Mouse (Mus musculus) heart, embryonic 10.5 days (tissue): ENCODE results near the gene Swi5. TPM values are rescaled to one million over a fixed set of nuclear protein-coding genes. Genes with fewer than 3 reads are reported as not detected.
"Not testable (repeated sequence)": the region's sequence is repeated elsewhere in the genome, so short reads cannot be mapped to it uniquely, and the experiment has no call there.

Experiments
- DNase-seq: peaks from one replicate; pipeline ENCODE4 v3.0.0-alpha.2; 2017; ENCODE audit warnings: low spot score
- H3K27ac ChIP-seq: fragments of 300-500 bp; sonication (generic); 2 replicates; pipeline ENCODE4 v1.5.1; 2016; ENCODE audit warnings: mild to moderate bottlenecking
- H3K27me3 ChIP-seq: fragments of 300-500 bp; sonication (generic); 2 replicates; pipeline ENCODE4 v1.6.1; 2016; ENCODE audit warnings: mild to moderate bottlenecking; ENCODE audit not compliant: poor library complexity, insufficient read depth, severe bottlenecking
- H3K36me3 ChIP-seq: fragments of 300-500 bp; sonication (generic); 2 replicates; pipeline ENCODE4 v1.6.1; 2016; ENCODE audit warnings: mild to moderate bottlenecking, moderate library complexity
- H3K4me1 ChIP-seq: fragments of 300-500 bp; sonication (generic); 2 replicates; pipeline ENCODE4 v1.6.1; 2016; ENCODE audit warnings: mild to moderate bottlenecking
- H3K4me3 ChIP-seq: fragments of 300-500 bp; sonication (generic); 2 replicates; pipeline ENCODE4 v1.5.1; 2016; ENCODE audit warnings: mild to moderate bottlenecking, moderate library complexity
- H3K9me3 ChIP-seq: fragments of 300-500 bp; sonication (generic); 2 replicates; pipeline ENCODE4 v1.6.1; 2016; ENCODE audit warnings: mild to moderate bottlenecking, moderate library complexity
- WGBS: fragments of 180-500 bp; shearing (Covaris S2); methylation state at CpG from one replicate; pipeline ENCODE4 v1.1.7; 2016; 5-methylcytosine and 5-hydroxymethylcytosine counted together
- polyA plus RNA-seq: library from polyadenylated mRNA; unstranded; fragments of >200 nt; fragmentation: Nextera tagmentation; extraction: Ambion mirVana; gene quantifications from 2 replicates; pipeline ENCODE4 v1.2.1, GENCODE M21; 2016

The Swi5 gene
- polyA plus RNA-seq, 1 experiment from 2014 or later, result 348 TPM

- Histone ChIP-seq H3K9me3 (no peaks in the 10 kb centered on the region), H3K36me3 (peaks cover 77% of the 10 kb centered on the region), H3K4me1 (peaks cover 27% of the 10 kb centered on the region), H3K4me3 (no peak overlapping the region), H3K27me3 (peaks cover 27% of the 10 kb centered on the region; the same call in 1 of the 2 replicates), H3K27ac (no peak overlapping the region)
- 76% methylated on average over 6 of the region's 6 CpGs for WGBS
- no peak for DNase-seq
Observed at GRCm38 (mm10) chr2:32307247-32307798, 19.4 kb upstream of the Swi5 start.

GRCm38 (mm10) chr2:32306176-32306575 lies 18.3 kb upstream of the Swi5 start:
- Histone ChIP-seq H3K9me3 (no peaks in the 10 kb centered on the region), H3K27me3 (peaks cover 24% of the 10 kb centered on the region; the same call in 1 of the 2 replicates), H3K4me3 (no peak overlapping the region), H3K27ac (no peak overlapping the region), H3K36me3 (peaks cover 88% of the 10 kb centered on the region), H3K4me1 (peaks cover 17% of the 10 kb centered on the region)
- 81% methylated on average over 9 of the region's 9 CpGs for WGBS
- DNase-seq, result no peak

GRCm38 (mm10) chr2:32305668-32306067 lies 17.8 kb upstream of the Swi5 start:
- no peak overlapping the region for H3K27ac ChIP-seq

GRCm38 (mm10) chr2:32304145-32304832 lies 16.4 kb upstream of the Swi5 start:
- Histone ChIP-seq H3K27me3 (peaks cover 6% of the 10 kb centered on the region; the same call in 1 of the 2 replicates), H3K4me3 (no peak overlapping the region), H3K27ac (no peak overlapping the region), H3K4me1 (peaks cover 5% of the 10 kb centered on the region; the same call in 1 of the 2 replicates), H3K9me3 (no peaks in the 10 kb centered on the region), H3K36me3 (peaks cover 95% of the 10 kb centered on the region)
- no peak for DNase-seq
- 62% methylated on average over 8 of the region's 8 CpGs for WGBS

More at GRCm38 (mm10) chr2:32305668-32306067, 17.8 kb upstream of the Swi5 start:
- no peak overlapping the region for H3K4me3 ChIP-seq
- DNase-seq, result no peak
- peaks cover 11% of the 10 kb centered on the region for H3K4me1 ChIP-seq
- no peaks in the 10 kb centered on the region for H3K9me3 ChIP-seq
- peaks cover 19% of the 10 kb centered on the region; the same call in 1 of the 2 replicates for H3K27me3 ChIP-seq
- WGBS, result 91% methylated on average over 5 of the region's 5 CpGs
- H3K36me3 ChIP-seq, result peaks cover 93% of the 10 kb centered on the region

GRCm38 (mm10) chr2:32302952-32303351 lies 15.1 kb upstream of the Swi5 start:
- Histone ChIP-seq H3K4me1 (peaks cover 5% of the 10 kb centered on the region; the same call in 1 of the 2 replicates), H3K9me3 (no peaks in the 10 kb centered on the region), H3K36me3 (peaks cover 95% of the 10 kb centered on the region), H3K27ac (no peak overlapping the region), H3K27me3 (no peaks in the 10 kb centered on the region), H3K4me3 (no peak overlapping the region)
- WGBS, result 87% methylated on average over 10 of the region's 10 CpGs
- DNase-seq, result no peak

- no peaks in the 10 kb centered on the region for H3K9me3 ChIP-seq
- peaks cover 91% of the 10 kb centered on the region for H3K36me3 ChIP-seq
- no peaks in the 10 kb centered on the region for H3K27me3 ChIP-seq
- H3K27ac ChIP-seq, result no peak overlapping the region
- H3K4me3 ChIP-seq, result no peak overlapping the region
- no peak for DNase-seq
- 90% methylated on average over 4 of the region's 4 CpGs for WGBS
- 0 out of 2 replicates have a peak, but pooled peaks cover under 1% of the 10 kb centered on the region for H3K4me1 ChIP-seq
Observed at GRCm38 (mm10) chr2:32299469-32299868, 11.6 kb upstream of the Swi5 start.

- WGBS, result 87% methylated on average over 2 of the region's 2 CpGs
- H3K9me3 ChIP-seq, H3K27ac ChIP-seq, H3K4me3 ChIP-seq, H3K4me1 ChIP-seq, DNase-seq, H3K27me3 ChIP-seq: not testable (repeated sequence)
- H3K36me3 ChIP-seq, result peaks cover 76% of the 10 kb centered on the region
Observed at GRCm38 (mm10) chr2:32295842-32296241, 8.0 kb upstream of the Swi5 start.

GRCm38 (mm10) chr2:32295285-32295684 lies 7.4 kb upstream of the Swi5 start:
- Histone ChIP-seq H3K4me3 (no peak overlapping the region), H3K36me3 (peaks cover 72% of the 10 kb centered on the region), H3K9me3 (no peaks in the 10 kb centered on the region), H3K27ac (no peak overlapping the region), H3K4me1 (peaks cover 3% of the 10 kb centered on the region; the same call in 1 of the 2 replicates), H3K27me3 (no peaks in the 10 kb centered on the region)
- DNase-seq, result no peak
- WGBS, result 87% methylated on average over 3 of the region's 3 CpGs

- H3K27ac ChIP-seq, result no peak overlapping the region
- no peaks in the 10 kb centered on the region for H3K9me3 ChIP-seq
- no peak for DNase-seq
- H3K27me3 ChIP-seq, result no peaks in the 10 kb centered on the region
- WGBS, result 82% methylated on average over 8 of the region's 8 CpGs
- H3K4me1 ChIP-seq, result peaks cover 6% of the 10 kb centered on the region
- H3K36me3 ChIP-seq, result peaks cover 63% of the 10 kb centered on the region
- no peak overlapping the region for H3K4me3 ChIP-seq
Observed at GRCm38 (mm10) chr2:32294348-32294747, 6.5 kb upstream of the Swi5 start.

- peak overlapping the region; percentile 98 for H3K4me3 ChIP-seq
- H3K27me3 ChIP-seq, result no peaks in the 10 kb centered on the region
- H3K36me3 ChIP-seq, result peaks cover 33% of the 10 kb centered on the region
- DNase-seq, result no peak
- no peaks in the 10 kb centered on the region for H3K9me3 ChIP-seq
- peaks cover 23% of the 10 kb centered on the region for H3K4me1 ChIP-seq
- H3K27ac ChIP-seq, result no peak overlapping the region
Observed at GRCm38 (mm10) chr2:32289578-32289977, 1.7 kb upstream of the Swi5 start.

- Histone ChIP-seq H3K27me3 (no peaks in the 10 kb centered on the region), H3K36me3 (peaks cover 38% of the 10 kb centered on the region), H3K9me3 (no peaks in the 10 kb centered on the region), H3K27ac (peak overlapping the region; percentile 97), H3K4me1 (peaks cover 19% of the 10 kb centered on the region), H3K4me3 (peak overlapping the region; percentile 98)
- WGBS, result 2% methylated on average over 28 of the region's 29 CpGs
- no peak for DNase-seq
Observed at GRCm38 (mm10) chr2:32288371-32288931, 576 bp upstream of the Swi5 start.

GRCm38 (mm10) chr2:32287334-32287840 lies 488 bp downstream of the Swi5 start, which contains the start of gene Golga2:
Golga2 (plus strand) TSS chr2:32287384.
- peak within 1 kb of the TSS; percentile 98 for H3K4me3 ChIP-seq
- no peaks in the 10 kb centered on the region for H3K9me3 ChIP-seq
- H3K36me3 ChIP-seq, result peaks cover 39% of the 10 kb centered on the region
- peak within 1 kb of the TSS; percentile 97 for H3K27ac ChIP-seq
- peaks cover 19% of the 10 kb centered on the region for H3K4me1 ChIP-seq
- no peak for DNase-seq
- under 1% methylated on average over 23 of the region's 23 CpGs for WGBS
- H3K27me3 ChIP-seq, result no peaks in the 10 kb centered on the region

GRCm38 (mm10) chr2:32283986-32284385 lies 3.9 kb downstream of the Swi5 start:
- Histone ChIP-seq H3K36me3 (peaks cover 64% of the 10 kb centered on the region), H3K27me3 (no peaks in the 10 kb centered on the region), H3K27ac (no peak overlapping the region), H3K4me1 (peaks cover 13% of the 10 kb centered on the region), H3K4me3 (no peak overlapping the region), H3K9me3 (no peaks in the 10 kb centered on the region)
- no peak for DNase-seq
- WGBS, result 82% methylated on average over 3 of the region's 3 CpGs
